Mouse (Mus musculus) embryonic facial prominence, embryonic 14.5 days (tissue): ENCODE data around the gene Emc4. TPM values are rescaled to one million over a fixed set of nuclear protein-coding genes. Genes with fewer than 3 reads are reported as not detected.
A peak's percentile ranks its signal among the peaks of the same experiment; 100 is the strongest.

Experiments
- ATAC-seq: fragments of 200-750 bp; cut with Nextera tagmentation; 2 replicates; pipeline ENCODE4 v1.8.0; 2017; ENCODE audit warnings: low read depth, moderate number of reproducible peaks, moderate TSS enrichment
- DNase-seq: peaks from one replicate; pipeline ENCODE4 v3.0.0-alpha.2; 2015; ENCODE audit warnings: low spot score
- H3K27ac ChIP-seq: fragments of 300-500 bp; sonication (generic); replicated peaks from 2 replicates; pipeline ENCODE4 v1.5.1; 2014; ENCODE audit warnings: low read depth, mild to moderate bottlenecking, low read length, moderate library complexity
- H3K27me3 ChIP-seq: fragments of 300-500 bp; sonication (generic); replicated peaks from 2 replicates; pipeline ENCODE4 v1.6.1; 2014; ENCODE audit warnings: low read length; ENCODE audit not compliant: control insufficient read depth, insufficient read depth
- H3K36me3 ChIP-seq: fragments of 300-500 bp; sonication (generic); 2 replicates; pipeline ENCODE4 v1.6.1; 2014; ENCODE audit warnings: low read length, mixed read lengths; ENCODE audit not compliant: control insufficient read depth, insufficient read depth
- H3K4me1 ChIP-seq: fragments of 300-500 bp; sonication (generic); 2 replicates; pipeline ENCODE4 v1.6.1; 2014; ENCODE audit warnings: antibody characterized with exemption, low read length; ENCODE audit not compliant: control insufficient read depth, insufficient read depth
- H3K4me2 ChIP-seq: fragments of 300-500 bp; sonication (generic); 2 replicates; pipeline ENCODE4 v1.6.1; 2014; ENCODE audit warnings: low read depth, mild to moderate bottlenecking, low read length, moderate library complexity, mixed read lengths
- H3K4me3 ChIP-seq: fragments of 300-500 bp; sonication (generic); 2 replicates; pipeline ENCODE4 v1.5.1; 2014; ENCODE audit warnings: low read depth, mild to moderate bottlenecking, low read length
- H3K9ac ChIP-seq: fragments of 300-500 bp; sonication (generic); 2 replicates; pipeline ENCODE4 v1.6.1; 2014; ENCODE audit warnings: low read depth, mild to moderate bottlenecking, low read length, moderate library complexity, mixed read lengths
- H3K9me3 ChIP-seq: fragments of 300-500 bp; sonication (generic); 2 replicates; pipeline ENCODE4 v1.6.1; 2016; ENCODE audit warnings: low read length; ENCODE audit not compliant: control insufficient read depth
- WGBS: fragments of 180-500 bp; shearing (Covaris S2); extraction: QIAGEN DNeasy Blood & Tissue Kit; methylation state at CpG from one replicate; pipeline ENCODE4 v1.1.7; 2014; 5-methylcytosine and 5-hydroxymethylcytosine counted together
- polyA plus RNA-seq: library from polyadenylated mRNA; unstranded; fragments of >200 nt; fragmentation: Nextera tagmentation; extraction: Ambion mirVana; gene quantifications from 2 replicates; pipeline ENCODE4 v1.2.1, GENCODE M21; 2014

Gene Emc4
- polyA plus RNA-seq, 1 experiment from 2014 or later, result 108 TPM

DNA sequence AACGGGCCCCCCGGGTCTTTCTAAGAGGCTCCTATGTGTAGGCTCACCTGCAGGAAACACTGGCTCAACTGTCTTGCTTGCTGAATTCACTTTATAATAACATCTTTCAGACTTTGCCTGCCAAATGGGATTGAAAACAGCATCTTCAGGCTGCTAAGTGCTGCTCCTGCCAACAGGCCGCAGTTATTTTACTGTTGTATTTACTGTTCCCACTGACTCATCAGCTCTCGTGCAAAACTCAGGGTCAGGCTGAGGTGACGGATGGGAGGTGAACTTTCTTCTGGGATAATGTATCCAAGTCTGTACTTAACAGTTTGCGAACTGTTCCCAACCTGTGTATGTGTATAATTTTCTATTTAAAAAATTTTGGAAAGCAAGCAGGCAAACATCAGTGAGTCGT is 48.9 kb downstream of the Emc4 start:
- H3K9ac ChIP-seq, result no peak overlapping the region
- H3K9me3 ChIP-seq, result no peaks in the 10 kb centered on the region
- ATAC-seq (no peak), DNase-seq (peak; percentile 39)
- no peak overlapping the region for H3K4me3 ChIP-seq
- H3K4me2 ChIP-seq, result no peak overlapping the region
- WGBS, result 75% methylated on average over 7 of the region's 7 CpGs
- no peaks in the 10 kb centered on the region for H3K36me3 ChIP-seq
- H3K27ac ChIP-seq, result no peak overlapping the region
- no peaks in the 10 kb centered on the region for H3K27me3 ChIP-seq
- H3K4me1 ChIP-seq, result no peaks in the 10 kb centered on the region

DNA sequence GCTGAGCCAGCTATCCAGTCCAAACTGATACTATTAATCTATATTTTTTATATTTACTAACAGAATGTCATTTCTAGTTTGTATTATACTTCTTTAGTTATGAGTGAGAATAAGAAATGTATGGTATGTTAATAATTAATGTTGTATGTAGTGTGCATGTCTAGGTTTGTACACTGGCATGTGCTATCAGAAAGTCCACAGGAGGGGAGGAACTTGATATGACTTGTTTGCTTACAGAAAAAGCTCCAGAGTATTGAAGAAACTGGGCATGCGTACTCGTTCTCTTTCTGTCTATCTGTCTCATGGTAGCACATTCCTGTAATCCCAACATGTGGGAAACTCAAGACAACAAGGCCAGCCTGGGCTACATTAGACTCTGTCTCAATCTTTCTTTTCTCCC is 49.6 kb downstream of the Emc4 start:
- Histone ChIP-seq H3K27ac (no peak overlapping the region), H3K4me2 (no peak overlapping the region), H3K4me3 (no peak overlapping the region), H3K9me3 (no peaks in the 10 kb centered on the region), H3K9ac (no peak overlapping the region), H3K27me3 (no peaks in the 10 kb centered on the region), H3K36me3 (no peaks in the 10 kb centered on the region), H3K4me1 (no peaks in the 10 kb centered on the region)
- ATAC-seq, result no peak
- WGBS, result 85% methylated on average over 2 of the region's 2 CpGs
- DNase-seq, result no peak

- DNase-seq (no peak), ATAC-seq (no peak)
- H3K27me3 ChIP-seq, result no peaks in the 10 kb centered on the region
- H3K9ac ChIP-seq, result no peak overlapping the region
- H3K27ac ChIP-seq, result no peak overlapping the region
- H3K9me3 ChIP-seq, result no peaks in the 10 kb centered on the region
- 80% methylated on average over 7 of the region's 7 CpGs for WGBS
- H3K4me3 ChIP-seq, result no peak overlapping the region
- H3K4me1 ChIP-seq, result no peaks in the 10 kb centered on the region
- H3K4me2 ChIP-seq, result no peak overlapping the region
- H3K36me3 ChIP-seq, result no peaks in the 10 kb centered on the region
Observed at GRCm38 (mm10) chr2:112315638-112316037, 52.2 kb downstream of the Emc4 start.

Other genes starting within 250 kb of the Emc4 start
- gene Olfr1316, start 233.1 kb downstream of the Emc4 start, polyA plus RNA-seq, result not detected in 2 replicates
- gene Olfr1317, start 227.7 kb downstream of the Emc4 start, polyA plus RNA-seq, result not detected in 2 replicates
- gene Olfr1318, start 213.8 kb downstream of the Emc4 start, polyA plus RNA-seq, result not detected in 2 replicates
- gene Lpcat4, start 128.6 kb downstream of the Emc4 start, polyA plus RNA-seq, result 17.5 and 19.3 TPM in 2 replicates
- not detected in 2 replicates for gene Nutm1, start 108.7 kb downstream of the Emc4 start, polyA plus RNA-seq
- gene Nop10, start 106.1 kb downstream of the Emc4 start, polyA plus RNA-seq, result 186 and 203 TPM in 2 replicates
- gene Slc12a6, start 102.2 kb downstream of the Emc4 start, polyA plus RNA-seq, result 15.6 and 16.5 TPM in 2 replicates
- not detected in 2 replicates for gene Gm21985, start 101.7 kb downstream of the Emc4 start, polyA plus RNA-seq
- gene Katnbl1, start 11.2 kb upstream of the Emc4 start, polyA plus RNA-seq, result 50.1 and 53.1 TPM in 2 replicates
- 20.5 and 21.9 TPM in 2 replicates for gene Emc7, start 87.0 kb upstream of the Emc4 start, polyA plus RNA-seq
- 0.14 TPM in 1 of 2 replicates, not detected in the other for gene Chrm5, start 112.7 kb upstream of the Emc4 start, polyA plus RNA-seq
- 6.1 and 7.4 TPM in 2 replicates for gene Aven, start 124.9 kb upstream of the Emc4 start, polyA plus RNA-seq